Mouse (Mus musculus) liver, embryonic 16.5 days (tissue): ENCODE data around the gene Baiap2l1. TPM values are rescaled to one million over a fixed set of nuclear protein-coding genes. Genes with fewer than 3 reads are reported as not detected.

ENCODE experiments used
- ATAC-seq: fragments of 200-750 bp; cut with Nextera tagmentation; 2 replicates; pipeline ENCODE4 v1.8.0; 2017; ENCODE audit warnings: low read depth, mild to moderate bottlenecking, moderate number of reproducible peaks, moderate library complexity
- H3K27ac ChIP-seq: fragments of 300-500 bp; sonication (generic); 2 replicates; pipeline ENCODE4 v1.5.1; 2014; ENCODE audit warnings: mild to moderate bottlenecking, low read length
- H3K27me3 ChIP-seq: fragments of 300-500 bp; sonication (generic); 2 replicates; pipeline ENCODE4 v1.6.1; 2014; ENCODE audit warnings: low read depth, low read length, mixed read lengths; ENCODE audit not compliant: control insufficient read depth, insufficient read depth
- H3K36me3 ChIP-seq: fragments of 300-500 bp; sonication (generic); 2 replicates; pipeline ENCODE4 v1.6.1; 2014; ENCODE audit warnings: mild to moderate bottlenecking; ENCODE audit not compliant: control insufficient read depth, insufficient read depth
- H3K4me1 ChIP-seq: fragments of 300-500 bp; sonication (generic); 2 replicates; pipeline ENCODE4 v1.6.1; 2014; ENCODE audit warnings: low read depth, low read length, mixed read lengths; ENCODE audit not compliant: control insufficient read depth
- H3K4me2 ChIP-seq: fragments of 300-500 bp; sonication (generic); 2 replicates; pipeline ENCODE4 v1.6.1; 2014; ENCODE audit warnings: low read depth, low read length, mixed read lengths
- H3K4me3 ChIP-seq: fragments of 300-500 bp; sonication (generic); 2 replicates; pipeline ENCODE4 v1.5.1; 2014; ENCODE audit warnings: low read depth, mild to moderate bottlenecking, low read length
- H3K9ac ChIP-seq: fragments of 300-500 bp; sonication (generic); 2 replicates; pipeline ENCODE4 v1.6.1; 2014; ENCODE audit warnings: low read depth, low read length
- H3K9me3 ChIP-seq: fragments of 300-500 bp; sonication (generic); replicated peaks from 2 replicates; pipeline ENCODE4 v1.6.1; 2016; ENCODE audit warnings: low read length; ENCODE audit not compliant: control insufficient read depth
- WGBS: fragments of 180-500 bp; shearing (Covaris S2); extraction: QIAGEN DNeasy Blood & Tissue Kit; methylation state at CpG from one replicate; pipeline ENCODE4 v1.1.7; 2014; ENCODE audit not compliant: insufficient replicate concordance; 5-methylcytosine and 5-hydroxymethylcytosine counted together
- polyA plus RNA-seq: library from polyadenylated mRNA; unstranded; fragments of >200 nt; fragmentation: Nextera tagmentation; extraction: Ambion mirVana; gene quantifications from 2 replicates; pipeline ENCODE4 v1.2.1, GENCODE M21; 2015

Baiap2l1 gene
- polyA plus RNA-seq: 8.2 and 9.0 TPM in 2 replicates

DNA sequence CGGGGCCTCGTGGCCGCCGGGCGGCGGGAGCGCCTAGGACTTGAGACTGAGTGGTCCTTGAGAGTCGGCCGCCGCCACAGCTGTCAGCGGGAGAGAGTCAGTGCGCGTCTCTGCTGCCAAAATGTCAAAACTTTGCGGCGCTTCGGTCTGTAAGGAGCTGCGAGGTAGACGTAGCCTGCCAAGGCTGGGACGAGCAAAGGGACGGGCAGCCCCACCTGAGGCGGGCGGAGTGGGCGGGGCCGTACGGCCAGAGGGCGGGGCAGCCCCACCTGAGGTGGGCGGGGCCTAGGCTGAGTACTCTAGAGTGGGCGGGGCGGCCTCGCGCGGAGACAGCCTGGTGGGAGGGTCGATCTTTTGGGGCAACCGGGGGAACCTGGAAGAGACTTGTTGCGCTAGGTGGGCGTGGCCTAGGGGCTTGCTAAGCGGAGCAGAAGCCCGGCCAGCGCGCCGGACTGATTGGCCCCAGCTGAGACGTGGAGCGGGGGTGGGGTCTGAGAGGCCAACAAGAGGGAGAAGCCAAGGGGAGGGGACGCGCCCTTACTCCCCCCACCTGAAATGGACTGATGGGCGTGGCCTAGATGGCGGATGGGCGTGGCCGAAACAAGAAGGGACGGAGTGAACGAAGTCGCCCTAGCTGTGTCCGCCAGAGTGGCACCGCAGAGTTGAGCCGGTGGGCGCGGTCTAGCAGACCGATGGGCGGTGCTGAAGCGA lies at the start of gene Baiap2l1:
Baiap2l1 (minus strand) TSS at position 232 of the 711 bp plus-strand sequence.
- peak; percentile 91 for ATAC-seq
- no peaks in the 10 kb centered on the region; the same call in 1 of the 2 replicates for H3K4me1 ChIP-seq
- H3K27ac ChIP-seq: peak within 1 kb of the TSS; percentile 45
- H3K4me2 ChIP-seq: peak within 1 kb of the TSS; percentile 54
- no peaks in the 10 kb centered on the region for H3K9me3 ChIP-seq
- peak within 1 kb of the TSS; percentile 26 for H3K9ac ChIP-seq
- H3K36me3 ChIP-seq: no peaks in the 10 kb centered on the region
- peak within 1 kb of the TSS; percentile 61 for H3K4me3 ChIP-seq
- WGBS: 1% methylated on average over 59 of the region's 60 CpGs
- peaks cover 24% of the 10 kb centered on the region for H3K27me3 ChIP-seq

DNA sequence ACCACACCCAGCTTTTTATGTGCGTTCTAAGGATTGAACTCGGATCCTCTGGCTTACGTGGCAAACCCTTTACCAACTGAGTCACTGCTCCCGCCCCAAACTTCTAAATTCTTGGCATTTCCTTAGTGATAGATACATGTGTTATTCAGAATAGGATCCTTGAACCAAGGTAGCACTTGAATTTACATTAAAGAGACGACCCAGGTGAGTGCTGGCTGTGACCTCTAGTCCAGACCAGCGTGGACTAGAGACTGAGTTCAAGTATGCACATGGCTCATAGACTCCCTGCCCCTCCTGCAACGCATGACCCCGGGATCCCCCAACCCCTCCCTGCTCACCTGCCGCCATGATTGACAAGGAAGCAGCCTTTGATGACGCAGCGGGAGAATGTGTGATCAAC lies 48.3 kb upstream of the Baiap2l1 start:
- WGBS: 69% methylated on average over 11 of the region's 11 CpGs
- H3K9me3 ChIP-seq: no peaks in the 10 kb centered on the region
- no peak overlapping the region for H3K27ac ChIP-seq

GRCm38 (mm10) chr5:144400821-144401220 lies 42.9 kb upstream of the Baiap2l1 start:
- Histone ChIP-seq H3K4me3 (no peak overlapping the region), H3K4me2 (no peak overlapping the region), H3K9ac (no peak overlapping the region), H3K4me1 (no peaks in the 10 kb centered on the region), H3K27me3 (no peaks in the 10 kb centered on the region), H3K9me3 (no peaks in the 10 kb centered on the region), H3K36me3 (no peaks in the 10 kb centered on the region), H3K27ac (no peak overlapping the region)
- 65% methylated on average over 5 of the region's 5 CpGs for WGBS
- no peak for ATAC-seq

More for the DNA sequence above, 48.3 kb upstream of the Baiap2l1 start:
- ATAC-seq: no peak
- Histone ChIP-seq H3K4me3 (no peak overlapping the region), H3K4me1 (no peaks in the 10 kb centered on the region), H3K27me3 (no peaks in the 10 kb centered on the region), H3K9ac (no peak overlapping the region), H3K4me2 (no peak overlapping the region), H3K36me3 (no peaks in the 10 kb centered on the region)

DNA sequence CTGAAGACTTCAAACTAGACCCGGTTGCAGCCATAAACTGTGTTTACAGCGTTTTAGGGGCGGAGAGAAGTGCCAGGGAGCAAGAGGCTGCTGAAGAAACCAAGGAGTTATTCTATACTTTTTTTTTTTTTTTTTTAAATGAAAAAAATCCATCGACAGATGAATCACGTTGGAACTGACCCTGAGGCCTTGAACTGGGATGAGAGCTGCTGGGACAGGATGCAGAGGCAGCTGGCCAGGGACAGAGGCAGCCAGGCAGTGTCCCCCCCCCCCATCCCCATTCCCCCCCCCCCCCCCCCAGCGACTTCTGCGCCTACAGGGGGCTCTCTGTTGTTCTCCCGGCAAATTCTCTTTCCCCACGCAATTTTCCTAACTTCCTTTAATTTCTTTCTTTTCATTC lies 39.7 kb upstream of the Baiap2l1 start:
- WGBS: 35% methylated on average over 7 of the region's 9 CpGs
- Histone ChIP-seq H3K27ac (no peak overlapping the region), H3K9me3 (no peaks in the 10 kb centered on the region), H3K36me3 (no peaks in the 10 kb centered on the region), H3K9ac (no peak overlapping the region), H3K4me2 (no peak overlapping the region), H3K4me1 (no peaks in the 10 kb centered on the region), H3K4me3 (no peak overlapping the region), H3K27me3 (no peaks in the 10 kb centered on the region)
- no peak for ATAC-seq

DNA sequence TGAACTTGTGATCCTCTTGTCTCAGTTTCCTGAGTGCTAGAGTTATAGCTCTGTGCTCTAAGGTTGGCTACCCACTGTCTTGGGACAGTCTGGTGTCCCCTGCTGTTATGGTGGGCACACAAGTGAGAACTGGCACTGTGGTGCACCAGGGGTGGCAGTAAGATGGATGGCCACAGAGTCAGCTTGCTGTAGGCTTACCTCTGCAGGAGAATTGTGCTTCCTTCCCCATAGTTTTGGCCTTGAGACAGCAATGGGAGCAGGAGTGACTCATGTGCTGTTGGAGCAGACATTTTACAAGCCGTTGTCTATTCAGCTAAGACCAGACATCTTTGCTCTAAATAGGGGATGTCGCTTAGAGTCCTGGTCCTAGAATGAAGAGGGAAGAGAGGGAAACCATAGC lies 36.2 kb upstream of the Baiap2l1 start:
- Histone ChIP-seq H3K9ac (no peak overlapping the region), H3K9me3 (no peaks in the 10 kb centered on the region), H3K27ac (no peak overlapping the region), H3K27me3 (no peaks in the 10 kb centered on the region), H3K4me1 (no peaks in the 10 kb centered on the region), H3K4me3 (no peak overlapping the region), H3K36me3 (no peaks in the 10 kb centered on the region), H3K4me2 (no peak overlapping the region)
- WGBS: 51% methylated on average over 2 of the region's 2 CpGs
- ATAC-seq: no peak

GRCm38 (mm10) chr5:144387851-144388250 lies 29.9 kb upstream of the Baiap2l1 start:
- H3K36me3 ChIP-seq: no peaks in the 10 kb centered on the region
- H3K4me2 ChIP-seq: no peak overlapping the region
- no peak overlapping the region for H3K4me3 ChIP-seq
- H3K9me3 ChIP-seq: no peaks in the 10 kb centered on the region
- H3K27me3 ChIP-seq: no peaks in the 10 kb centered on the region
- ATAC-seq: no peak
- no peaks in the 10 kb centered on the region for H3K4me1 ChIP-seq
- H3K27ac ChIP-seq: no peak overlapping the region
- 11% methylated on average over 6 of the region's 6 CpGs for WGBS
- no peak overlapping the region for H3K9ac ChIP-seq

- 50% methylated on average over 3 of the region's 3 CpGs for WGBS
- H3K9me3 ChIP-seq: no peaks in the 10 kb centered on the region
Measured at GRCm38 (mm10) chr5:144383936-144384335, 26.0 kb upstream of the Baiap2l1 start.

GRCm38 (mm10) chr5:144381782-144382181 lies 23.9 kb upstream of the Baiap2l1 start:
- H3K36me3 ChIP-seq: no peaks in the 10 kb centered on the region
- H3K4me1 ChIP-seq: no peaks in the 10 kb centered on the region
- 52% methylated on average over 3 of the region's 3 CpGs for WGBS
- no peak overlapping the region for H3K9ac ChIP-seq
- ATAC-seq: no peak
- no peak overlapping the region for H3K4me2 ChIP-seq
- no peak overlapping the region for H3K4me3 ChIP-seq
- H3K27ac ChIP-seq: no peak overlapping the region
- H3K9me3 ChIP-seq: no peaks in the 10 kb centered on the region; the same call in 1 of the 2 replicates
- H3K27me3 ChIP-seq: no peaks in the 10 kb centered on the region

More at GRCm38 (mm10) chr5:144383936-144384335, 26.0 kb upstream of the Baiap2l1 start:
- Histone ChIP-seq H3K4me1 (no peaks in the 10 kb centered on the region), H3K4me3 (no peak overlapping the region), H3K4me2 (no peak overlapping the region), H3K27me3 (no peaks in the 10 kb centered on the region), H3K9ac (no peak overlapping the region), H3K36me3 (no peaks in the 10 kb centered on the region), H3K27ac (no peak overlapping the region)
- no peak for ATAC-seq

DNA sequence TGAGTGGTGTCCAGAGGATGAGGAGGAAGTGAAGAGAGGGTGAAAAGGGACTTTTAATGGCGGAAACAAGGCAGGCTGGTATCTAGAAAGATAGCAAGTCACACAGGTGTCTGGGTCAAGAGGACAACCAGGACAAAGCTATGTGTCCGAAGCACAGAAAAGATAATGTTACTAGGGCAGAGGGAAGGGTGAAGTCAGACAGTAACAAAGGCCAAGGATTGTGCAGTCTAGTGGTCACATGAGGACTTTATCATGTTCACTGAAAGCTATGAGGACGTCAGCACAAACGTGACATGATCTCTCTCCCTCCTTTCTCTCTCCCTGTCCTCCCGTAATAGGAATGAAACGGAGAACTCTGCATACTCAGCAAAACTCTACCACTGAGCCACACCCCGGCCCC lies 22.8 kb upstream of the Baiap2l1 start:
- H3K9me3 ChIP-seq: no peaks in the 10 kb centered on the region; the same call in 1 of the 2 replicates
- H3K36me3 ChIP-seq: no peaks in the 10 kb centered on the region
- no peak for ATAC-seq
- no peaks in the 10 kb centered on the region for H3K27me3 ChIP-seq
- no peak overlapping the region for H3K27ac ChIP-seq
- no peak overlapping the region for H3K4me3 ChIP-seq
- H3K4me1 ChIP-seq: no peaks in the 10 kb centered on the region
- H3K9ac ChIP-seq: no peak overlapping the region
- no peak overlapping the region for H3K4me2 ChIP-seq
- WGBS: 67% methylated on average over 7 of the region's 7 CpGs
